Mouse (Mus musculus): ENCODE measurements at regions not wholly inside any gene's neighbourhood (a gene's known extent, or its start where the extent isn't known, plus 50 kb on each side); places are given as distances from the start of the nearest gene placed in this dataset.

GRCm38 (mm10) chr7:69810873-69811272, 555.7 kb downstream of the Nr2f2 start:
- no peak for DNase-seq

- no peak for DNase-seq
These were observed 559.3 kb downstream of the Nr2f2 start for GRCm38 (mm10) chr7:69807220-69807619.

GRCm38 (mm10) chr7:69770980-69771348, 595.6 kb downstream of the Nr2f2 start:
- no peak for DNase-seq

- no peak for DNase-seq
These were observed 596.1 kb downstream of the Nr2f2 start for GRCm38 (mm10) chr7:69770313-69770979.

DNA sequence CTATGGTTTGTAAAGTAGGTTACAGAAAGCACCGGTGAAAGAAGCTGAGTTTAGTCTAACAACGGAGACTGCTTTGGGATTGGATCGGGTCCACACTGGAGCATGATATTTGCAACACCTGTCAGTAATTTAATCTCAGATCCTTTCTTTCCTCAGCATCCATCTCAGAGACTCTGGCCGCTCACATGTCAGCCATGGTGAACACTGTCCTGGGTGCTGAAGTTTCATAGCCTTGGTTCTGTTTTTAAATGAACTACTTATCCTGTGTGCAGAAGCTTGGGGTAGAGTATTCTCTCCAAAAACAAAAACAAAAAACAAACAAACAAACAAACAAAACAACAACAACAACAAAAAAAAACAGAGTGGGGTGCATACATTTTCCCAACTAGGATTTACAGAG, 600.1 kb downstream of the Nr2f2 start:
- DNase-seq: no peak

- no peak for DNase-seq
These were observed 626.0 kb downstream of the Nr2f2 start for GRCm38 (mm10) chr7:69740495-69740894.

- no peak for DNase-seq
These were observed 627.5 kb downstream of the Nr2f2 start for GRCm38 (mm10) chr7:69738998-69739397.

DNA sequence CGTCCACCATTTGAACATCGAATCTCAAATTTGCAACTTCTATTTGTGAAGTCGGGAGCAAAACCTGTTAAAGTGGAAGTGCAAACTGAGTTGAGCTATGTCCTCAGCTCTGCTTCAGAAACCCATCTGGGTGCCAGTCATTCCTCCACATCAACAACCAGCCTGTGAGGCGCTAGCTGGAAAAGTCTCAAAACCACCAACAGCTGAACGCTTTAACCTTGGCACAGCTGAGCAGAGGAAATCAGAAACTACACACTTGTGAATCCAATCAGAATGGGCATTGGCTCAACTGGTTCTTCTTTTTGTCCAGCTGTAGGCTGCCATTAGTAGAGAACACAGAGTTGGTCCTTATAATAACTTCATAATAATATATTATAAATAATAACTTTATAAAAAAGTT, 651.5 kb downstream of the Nr2f2 start:
- no peak for DNase-seq

DNA sequence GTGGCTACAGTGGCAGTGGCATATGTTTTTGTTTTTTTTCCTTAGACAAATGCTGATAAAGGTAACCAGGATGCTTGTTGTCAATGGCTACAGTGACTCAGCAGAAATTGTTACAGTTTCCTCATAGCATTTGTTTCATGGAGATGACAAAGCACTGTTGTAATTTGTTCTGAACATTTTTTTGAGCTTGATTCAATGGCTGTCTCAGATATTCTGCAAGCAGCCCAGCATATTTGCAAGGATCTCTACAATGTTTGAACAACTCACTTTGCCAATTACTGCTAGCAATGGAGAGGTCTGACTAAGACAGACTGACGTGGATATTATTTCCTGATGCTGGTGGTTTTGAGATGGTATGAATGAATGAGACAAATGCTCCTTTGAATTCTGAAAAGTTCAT, 696.3 kb downstream of the Nr2f2 start:
- DNase-seq: no peak

GRCm38 (mm10) chr7:69655583-69655982, 711.0 kb downstream of the Nr2f2 start:
- no peak for DNase-seq

DNA sequence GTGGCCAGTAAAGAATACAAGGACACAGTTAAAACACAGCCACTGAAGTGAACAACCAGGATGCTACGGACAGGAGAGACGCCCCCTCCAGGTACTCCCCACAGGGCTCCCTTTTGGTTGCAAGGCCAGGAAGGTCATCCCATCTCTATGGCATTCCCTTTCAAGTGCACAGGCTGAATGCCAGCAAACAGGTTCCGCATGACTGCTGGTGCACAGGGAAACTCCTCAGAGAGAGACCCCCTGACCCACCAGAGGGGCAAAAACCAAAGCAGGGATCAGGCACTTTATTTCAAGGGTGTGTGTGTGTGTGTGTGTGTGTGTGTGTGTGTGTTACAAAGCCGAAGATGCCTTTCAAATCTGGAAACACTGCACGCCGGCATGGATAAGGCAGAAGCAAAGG, 721.1 kb downstream of the Nr2f2 start:
- no peak for DNase-seq

GRCm38 (mm10) chr7:69641652-69642051, 724.9 kb downstream of the Nr2f2 start:
- no peak for DNase-seq

GRCm38 (mm10) chr7:69599866-69600265, 766.7 kb downstream of the Nr2f2 start:
- no peak for DNase-seq

DNA sequence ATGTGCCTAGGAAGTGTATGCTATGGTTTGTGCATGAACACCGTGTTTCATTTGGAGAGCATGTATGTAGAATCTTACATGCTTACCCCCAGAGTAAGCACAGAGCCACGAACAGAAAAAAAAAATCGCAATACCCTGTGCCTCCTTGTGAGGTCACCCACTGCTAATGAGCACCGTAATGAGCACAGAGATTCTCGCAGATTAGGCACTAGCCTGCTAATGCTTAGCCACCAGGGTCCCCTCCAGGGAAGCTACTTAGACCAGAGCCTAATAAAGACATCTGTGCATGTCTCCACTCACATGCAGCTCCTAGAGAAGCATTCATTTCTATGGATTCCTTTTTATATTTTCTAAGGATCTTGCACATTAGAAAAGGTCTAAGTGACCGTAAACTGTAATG, 780.8 kb downstream of the Nr2f2 start:
- DNase-seq: no peak

DNA sequence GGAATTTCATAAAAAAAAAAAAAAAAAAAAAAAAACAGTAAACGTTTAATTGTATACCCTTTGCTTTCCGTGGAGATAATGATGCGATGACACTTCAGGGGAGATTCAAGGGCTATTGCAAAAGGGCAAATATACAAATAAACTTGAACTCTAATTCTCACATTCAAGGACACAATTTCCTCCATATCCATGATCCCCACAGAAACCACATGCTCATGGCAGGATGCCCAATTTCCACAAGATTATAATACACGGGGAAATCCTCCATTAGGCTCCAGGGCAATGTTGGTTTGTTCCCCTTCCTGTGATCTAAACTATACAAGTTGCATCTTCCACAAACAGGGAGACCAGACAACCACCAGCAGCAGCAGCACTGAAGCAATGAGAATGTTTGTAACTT, 781.4 kb downstream of the Nr2f2 start:
- DNase-seq: no peak

GRCm38 (mm10) chr7:69584516-69584915, 782.0 kb downstream of the Nr2f2 start:
- no peak for DNase-seq

DNA sequence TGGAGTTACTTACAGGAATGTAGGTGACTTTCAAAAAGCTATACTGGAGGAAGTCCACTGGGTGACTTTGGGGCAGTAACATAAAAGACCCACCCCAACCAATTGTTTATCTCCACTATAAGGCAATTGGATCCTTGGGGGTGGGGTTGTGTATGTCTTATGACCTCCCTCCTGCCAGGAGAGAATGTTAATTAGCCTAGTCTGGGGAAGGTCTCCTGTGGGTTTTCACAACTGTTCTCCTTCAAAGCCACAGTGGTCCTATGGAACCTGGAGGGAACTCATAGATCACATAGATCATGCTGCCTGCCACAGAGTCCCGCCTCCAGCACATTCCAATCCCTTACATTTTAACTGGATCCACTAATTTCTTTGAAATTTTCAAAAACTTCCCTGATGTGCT, 782.6 kb downstream of the Nr2f2 start:
- DNase-seq: no peak

GRCm38 (mm10) chr7:69581668-69582067, 784.9 kb downstream of the Nr2f2 start:
- DNase-seq: no peak

- DNase-seq: no peak
These were observed 787.4 kb downstream of the Nr2f2 start for GRCm38 (mm10) chr7:69578958-69579810.

DNA sequence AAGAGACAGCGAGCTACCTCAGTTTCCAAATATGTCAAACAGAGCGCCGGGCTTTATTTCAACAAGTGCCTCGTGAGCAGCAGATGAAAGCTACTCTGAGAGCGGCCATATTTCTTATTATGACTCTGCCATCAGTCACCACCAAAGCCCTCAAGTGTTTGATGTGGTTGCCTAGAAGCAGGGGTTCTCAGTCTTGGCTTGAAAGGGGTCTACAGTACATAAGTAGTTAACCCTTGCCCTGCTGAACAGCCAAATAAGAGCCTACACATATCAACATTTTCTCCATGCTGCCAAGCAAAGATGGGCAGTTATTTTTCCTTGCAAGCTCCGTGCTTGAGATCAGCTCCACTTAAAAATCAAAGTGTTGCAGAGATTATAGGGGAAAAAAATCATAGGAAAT, 788.8 kb downstream of the Nr2f2 start:
- no peak for DNase-seq

- no peak for DNase-seq
These were observed 789.9 kb downstream of the Nr2f2 start for GRCm38 (mm10) chr7:69576596-69576995.

GRCm38 (mm10) chr7:69573730-69574129, 792.8 kb downstream of the Nr2f2 start:
- no peak for DNase-seq

- no peak for DNase-seq
These were observed 793.7 kb downstream of the Nr2f2 start for GRCm38 (mm10) chr7:69572626-69573394.

DNA sequence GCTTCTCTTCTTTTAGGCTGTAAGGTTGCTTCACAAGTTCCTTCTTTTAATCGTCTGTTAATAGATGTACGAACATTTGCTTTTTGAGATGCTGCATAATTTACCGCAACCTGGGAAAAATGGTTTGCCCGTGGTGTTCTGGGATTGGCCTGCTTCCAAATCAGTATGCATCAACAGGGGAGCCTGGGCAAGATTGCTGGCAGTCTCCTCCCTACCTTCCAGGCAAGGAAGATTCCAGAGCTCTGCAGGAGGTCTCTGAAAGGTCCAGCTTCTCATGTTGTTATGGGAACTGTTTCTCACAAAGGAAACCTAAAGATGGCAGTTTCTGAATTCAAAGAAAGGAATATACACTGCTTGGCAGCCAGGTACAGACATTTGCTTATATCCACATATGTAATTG, 799.6 kb downstream of the Nr2f2 start:
- no peak for DNase-seq

Data from thymus, postnatal 4 days (tissue).